Mouse (Mus musculus) kidney, adult 2 months (tissue): ENCODE measurements around the gene Vti1a. TPM values are rescaled to one million over a fixed set of nuclear protein-coding genes. Genes with fewer than 3 reads are reported as not detected.

ENCODE experiments used
- DNase-seq: peaks from one replicate; pipeline ENCODE4 v3.0.0; 2021
- H3K27ac ChIP-seq: fragments of 200-500 bp; 2 replicates; pipeline ENCODE4 v1.5.1; 2012; ENCODE audit warnings: low read depth, low read length, control low read depth, inconsistent platforms; ENCODE audit not compliant: insufficient read depth
- H3K27me3 ChIP-seq: fragments of 200-500 bp; replicated peaks from 2 replicates; pipeline ENCODE4 v1.6.1; 2012; ENCODE audit warnings: mild to moderate bottlenecking, moderate library complexity, low read length, inconsistent platforms; ENCODE audit not compliant: control insufficient read depth, insufficient read depth
- H3K36me3 ChIP-seq: fragments of 200-500 bp; 2 replicates; pipeline ENCODE4 v1.6.1; 2012; ENCODE audit warnings: mild to moderate bottlenecking, moderate library complexity, low read length, inconsistent platforms; ENCODE audit not compliant: control insufficient read depth, insufficient read depth
- H3K4me1 ChIP-seq: fragments of 200-500 bp; 2 replicates; pipeline ENCODE4 v1.6.1; 2011; ENCODE audit warnings: low read length; ENCODE audit not compliant: control insufficient read depth, insufficient read depth
- H3K4me3 ChIP-seq: fragments of 200-500 bp; 2 replicates; pipeline ENCODE4 v1.5.1; 2011; ENCODE audit warnings: mild to moderate bottlenecking, low read depth, low read length, control low read depth; ENCODE audit not compliant: insufficient read depth
- CTCF ChIP-seq: fragments of 200-500 bp; conservative IDR thresholded peaks from 2 replicates; pipeline ENCODE4 v1.5.1; 2011; ENCODE audit warnings: low read depth, mild to moderate bottlenecking, control low read depth, low read length, moderate library complexity, mixed read lengths; ENCODE audit not compliant: insufficient read depth, insufficient read length
- POLR2A ChIP-seq: fragments of 200-500 bp; IDR thresholded peaks from one replicate; pipeline ENCODE4 v1.6.1; 2011; ENCODE audit warnings: low read depth, low read length, control low read depth
- WGBS: fragments of 180-500 bp; shearing (Covaris S2); methylation state at CpG from one replicate; pipeline ENCODE4 v1.1.7; 2018; 5-methylcytosine and 5-hydroxymethylcytosine counted together
- polyA plus RNA-seq: library from polyadenylated mRNA; depleted of rRNA; stranded (reverse); fragments of >200 nt; gene quantifications from 2 replicates; pipeline ENCODE4 v1.2.3, GENCODE M21; 2012

The Vti1a gene
- polyA plus RNA-seq, 1 experiment: 15.7 TPM

- H3K36me3 ChIP-seq: no peaks in the 10 kb centered on the region
- no peak for DNase-seq
- no peaks in the 10 kb centered on the region for H3K4me1 ChIP-seq
- WGBS: 94% methylated on average over 13 of the region's 13 CpGs
- no peaks in the 10 kb centered on the region for H3K27me3 ChIP-seq
- H3K4me3 ChIP-seq: no peak overlapping the region
- no peak for TF ChIP-seq POLR2A
- TF ChIP-seq CTCF: no peak
- no peak overlapping the region for H3K27ac ChIP-seq
Measured at GRCm38 (mm10) chr19:55564104-55564938, 248.2 kb downstream of the Vti1a start.

- no peaks in the 10 kb centered on the region for H3K4me1 ChIP-seq
- H3K36me3 ChIP-seq: no peaks in the 10 kb centered on the region
- H3K27ac ChIP-seq: no peak overlapping the region
- no peak for DNase-seq
- no peak for TF ChIP-seq POLR2A
- WGBS: 96% methylated on average over 11 of the region's 11 CpGs
- H3K27me3 ChIP-seq: no peaks in the 10 kb centered on the region
- H3K4me3 ChIP-seq: no peak overlapping the region
Measured at GRCm38 (mm10) chr19:55565111-55565510, 249.0 kb downstream of the Vti1a start.

GRCm38 (mm10) chr19:55565523-55566369, 249.7 kb downstream of the Vti1a start:
- DNase-seq: no peak
- WGBS: 69% methylated on average over 6 of the region's 6 CpGs
- no peaks in the 10 kb centered on the region for H3K4me1 ChIP-seq
- TF ChIP-seq CTCF: no peak
- TF ChIP-seq POLR2A: no peak
- no peaks in the 10 kb centered on the region for H3K36me3 ChIP-seq
- H3K27me3 ChIP-seq: no peaks in the 10 kb centered on the region
- H3K27ac ChIP-seq: no peak overlapping the region
- H3K4me3 ChIP-seq: no peak overlapping the region

- no peak for DNase-seq
Measured at GRCm38 (mm10) chr19:55569114-55569513, 253.0 kb downstream of the Vti1a start.

GRCm38 (mm10) chr19:55569894-55570293, 253.8 kb downstream of the Vti1a start:
- no peaks in the 10 kb centered on the region for H3K4me1 ChIP-seq
- H3K27me3 ChIP-seq: no peaks in the 10 kb centered on the region
- H3K4me3 ChIP-seq: no peak overlapping the region
- WGBS: 88% methylated on average over 12 of the region's 12 CpGs
- H3K36me3 ChIP-seq: no peaks in the 10 kb centered on the region
- H3K27ac ChIP-seq: no peak overlapping the region
- DNase-seq: no peak
- TF ChIP-seq POLR2A (no peak), CTCF (no peak)

More at GRCm38 (mm10) chr19:55569114-55569513, 253.0 kb downstream of the Vti1a start:
- H3K27me3 ChIP-seq: no peaks in the 10 kb centered on the region
- no peak for TF ChIP-seq POLR2A
- TF ChIP-seq CTCF: no peak
- H3K27ac ChIP-seq: no peak overlapping the region
- no peaks in the 10 kb centered on the region for H3K36me3 ChIP-seq
- no peaks in the 10 kb centered on the region for H3K4me1 ChIP-seq
- 75% methylated on average over 7 of the region's 7 CpGs for WGBS
- H3K4me3 ChIP-seq: no peak overlapping the region

GRCm38 (mm10) chr19:55570520-55571296, 254.6 kb downstream of the Vti1a start:
- H3K4me3 ChIP-seq: no peak overlapping the region
- TF ChIP-seq POLR2A (no peak), CTCF (no peak)
- no peak for DNase-seq
- H3K27ac ChIP-seq: no peak overlapping the region
- H3K4me1 ChIP-seq: no peaks in the 10 kb centered on the region
- H3K36me3 ChIP-seq: no peaks in the 10 kb centered on the region
- H3K27me3 ChIP-seq: no peaks in the 10 kb centered on the region
- 77% methylated on average over 9 of the region's 9 CpGs for WGBS

- Histone ChIP-seq H3K4me1 (no peaks in the 10 kb centered on the region), H3K36me3 (no peaks in the 10 kb centered on the region), H3K4me3 (no peak overlapping the region), H3K27ac (no peak overlapping the region), H3K27me3 (no peaks in the 10 kb centered on the region)
- no peak for TF ChIP-seq POLR2A
- no peak for TF ChIP-seq CTCF
- DNase-seq: no peak
- 87% methylated on average over 8 of the region's 8 CpGs for WGBS
Measured at GRCm38 (mm10) chr19:55571486-55571885, 255.4 kb downstream of the Vti1a start.
